Mouse (Mus musculus): Measurements from ENCODE around the gene Kif27.
A peak's percentile ranks its signal among the peaks of the same experiment; 100 is the strongest.

The Kif27 gene

GRCm38 (mm10) chr13:58280528-58280927 lies 78.4 kb downstream of the Kif27 start:
- DNase-seq (ENCODE audit: extremely low read depth, low read depth): no peak

DNA sequence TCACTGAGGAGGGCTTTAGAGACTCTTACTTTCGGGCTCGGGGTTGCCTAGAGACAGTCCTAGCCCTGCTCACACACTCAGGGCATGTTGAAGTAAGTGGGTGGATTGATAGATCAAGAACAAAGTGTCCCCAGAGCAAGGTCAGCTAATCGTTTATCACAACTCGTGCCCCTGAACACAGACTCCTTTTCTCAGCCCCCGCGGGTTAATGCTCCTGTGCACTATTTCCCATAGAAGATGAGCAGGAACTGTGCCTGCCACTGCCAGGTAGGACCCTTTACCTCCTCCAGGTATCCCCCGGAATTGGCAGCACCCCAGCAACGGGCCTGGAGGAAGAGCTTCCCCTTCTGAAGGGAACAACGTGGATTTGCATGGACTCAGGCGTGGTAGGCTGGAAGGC lies 82.7 kb downstream of the Kif27 start:
- no peak for DNase-seq (ENCODE audit: extremely low read depth, low read depth)

DNA sequence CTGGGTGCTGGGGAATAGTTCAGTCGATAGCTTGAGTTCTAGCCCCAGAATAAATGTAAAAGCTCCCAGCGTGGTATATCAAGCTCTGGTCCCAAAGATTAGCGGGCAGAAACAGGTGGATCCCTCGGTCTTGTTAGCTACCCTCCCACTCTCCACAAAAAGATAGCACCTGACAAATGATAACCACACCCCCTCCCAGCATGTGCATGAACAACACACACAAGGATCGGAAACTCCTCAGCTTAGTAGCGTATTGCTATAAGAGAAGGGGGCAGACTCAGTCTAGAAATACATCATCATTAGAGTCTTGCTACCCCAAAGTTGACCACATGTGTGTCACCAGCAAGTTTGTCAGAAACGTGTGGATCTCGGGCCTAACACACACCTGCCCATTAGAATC lies 83.3 kb downstream of the Kif27 start, which contains the start of gene Gkap1:
Gene Gkap1, minus strand, starts transcription at position 101 of the 400 bp plus-strand sequence.
- no peak for DNase-seq (ENCODE audit: extremely low read depth, low read depth)

DNA sequence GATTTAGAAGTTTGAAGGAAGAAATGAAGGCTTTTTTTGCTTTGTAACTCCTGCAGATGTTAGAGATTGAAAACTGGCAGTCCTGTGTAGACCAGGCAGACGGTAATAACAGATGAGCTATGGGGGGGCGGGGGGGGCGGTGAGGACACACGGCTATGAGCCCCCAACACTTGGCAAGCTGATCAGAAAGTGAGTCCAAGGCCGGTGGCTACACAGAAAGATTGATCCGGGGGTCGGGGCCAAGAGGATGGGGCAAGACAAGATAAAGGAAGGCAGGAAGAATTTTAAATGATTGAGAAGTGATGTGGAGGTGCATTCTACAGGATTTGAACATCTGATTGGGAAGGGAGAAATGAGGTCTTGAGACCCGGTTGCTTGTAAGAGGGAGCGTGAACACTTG lies 83.8 kb downstream of the Kif27 start:
- no peak for DNase-seq (ENCODE audit: extremely low read depth, low read depth)

DNA sequence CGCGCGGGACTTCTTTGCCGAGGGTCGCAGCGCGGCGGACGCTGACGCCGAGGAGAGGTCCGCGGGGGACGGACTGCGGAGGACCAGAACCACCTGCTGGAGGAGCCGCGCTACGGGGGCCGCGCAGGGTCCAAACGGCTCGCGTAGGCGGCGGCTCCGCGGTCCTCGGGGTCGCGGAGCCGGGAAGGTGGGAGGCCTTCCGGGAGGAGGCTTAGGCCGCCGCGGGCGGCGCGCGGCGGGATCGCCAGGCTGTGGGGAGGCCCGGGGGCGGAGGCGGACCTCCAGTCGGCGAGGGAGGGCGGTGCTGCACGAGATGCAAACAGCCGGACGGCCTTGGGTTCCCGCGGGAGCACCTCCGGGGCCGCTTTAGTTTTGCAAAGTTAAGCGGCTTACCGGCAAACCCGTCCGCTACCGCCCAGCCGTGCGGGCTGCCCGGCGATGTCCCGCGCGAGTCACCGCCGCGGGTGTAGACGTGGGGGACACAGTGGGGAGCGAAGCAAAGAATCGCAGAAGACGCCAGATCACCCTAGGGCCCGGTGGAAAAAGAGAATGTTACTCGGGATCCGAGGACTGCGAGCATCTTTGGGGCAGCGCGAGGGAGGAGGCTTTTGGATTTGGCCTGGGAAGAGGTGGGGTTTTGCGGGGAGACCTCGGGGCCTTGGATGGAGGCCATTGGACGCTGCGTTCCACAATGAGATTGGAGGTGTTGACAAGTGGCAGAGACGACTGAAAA lies 84.5 kb downstream of the Kif27 start:
- no peak for DNase-seq (ENCODE audit: extremely low read depth, low read depth)

DNA sequence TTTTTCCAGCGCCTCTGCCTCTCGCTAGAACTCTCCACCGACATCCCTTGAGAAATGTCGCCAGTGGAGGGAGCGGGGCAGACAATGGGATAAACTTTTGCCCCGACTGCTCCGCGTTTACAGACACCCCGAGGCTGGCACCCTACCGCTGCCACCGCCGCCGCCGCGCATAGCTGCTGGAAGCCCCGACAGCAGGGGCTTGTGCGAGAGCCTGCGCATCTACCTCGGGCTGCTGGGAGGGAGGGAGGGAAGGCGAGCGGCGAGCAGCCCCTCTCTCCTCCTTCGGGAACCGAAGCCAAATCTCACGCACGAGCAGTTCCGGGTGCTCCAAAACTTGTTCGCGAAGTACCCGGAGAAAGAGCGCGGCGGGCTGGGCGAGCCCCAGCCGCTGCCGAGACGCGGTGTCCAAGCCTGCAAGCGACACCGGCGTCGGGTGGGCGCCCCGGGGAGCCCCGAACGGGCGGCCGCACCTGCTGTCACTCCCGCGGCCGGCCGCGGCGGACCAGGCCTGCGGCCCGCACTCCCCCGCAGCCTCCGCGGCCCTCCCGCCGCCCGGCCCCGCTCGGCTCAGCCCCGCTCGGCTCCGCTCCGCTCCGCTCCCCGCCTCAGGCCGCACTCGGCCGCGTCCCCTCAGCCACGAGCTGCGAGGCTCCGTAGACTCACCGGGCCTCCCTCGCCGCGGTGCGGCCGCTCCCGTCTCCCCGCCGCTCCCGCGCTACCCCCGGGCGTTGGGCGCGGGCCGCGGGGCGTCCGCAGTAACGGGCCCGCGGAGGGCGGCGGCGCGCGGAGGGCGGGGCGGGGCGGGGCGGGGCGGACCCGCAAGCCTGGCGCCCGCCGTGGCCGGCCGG lies 85.3 kb downstream of the Kif27 start:
- no peak for DNase-seq (ENCODE audit: extremely low read depth, low read depth)

- DNase-seq (ENCODE audit: extremely low read depth, low read depth): peak; percentile 12
Observed at GRCm38 (mm10) chr13:58266864-58267263, 92.1 kb downstream of the Kif27 start.

- no peak for DNase-seq (ENCODE audit: extremely low read depth, low read depth)
Observed at GRCm38 (mm10) chr13:58263546-58263945, 95.4 kb downstream of the Kif27 start.

GRCm38 (mm10) chr13:58261674-58262073 lies 97.2 kb downstream of the Kif27 start:
- no peak for DNase-seq (ENCODE audit: extremely low read depth, low read depth)

DNA sequence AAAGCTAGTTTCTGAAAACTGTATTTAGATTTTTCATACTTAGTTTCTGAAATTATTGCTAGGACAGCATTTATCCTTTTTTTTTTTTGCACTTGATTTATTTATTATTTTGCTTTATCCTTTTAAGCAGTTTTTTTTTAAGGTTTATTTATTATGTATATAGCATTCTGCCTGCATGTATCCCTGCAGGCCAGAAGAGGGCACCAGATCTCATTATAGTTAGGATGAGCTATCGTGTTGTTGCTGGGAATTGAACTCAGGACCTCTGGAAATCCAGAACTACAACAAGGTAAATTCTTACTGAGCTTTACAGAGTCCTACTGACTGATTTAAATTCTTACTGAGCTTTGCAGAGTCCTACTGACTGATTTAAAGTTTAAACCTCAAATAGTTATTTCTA lies 105.7 kb downstream of the Kif27 start:
- DNase-seq (ENCODE audit: extremely low read depth, low read depth): no peak

- no peak for DNase-seq (ENCODE audit: extremely low read depth, low read depth)
Observed at GRCm38 (mm10) chr13:58248957-58249356, 110.0 kb downstream of the Kif27 start.

All from MEL-GATA-1-ER (cell line).